Mouse (Mus musculus) ES-Bruce4 (cell line): Measurements from ENCODE around the gene Rnf181.

Experiments
- CTCF ChIP-seq: IDR thresholded peaks from one replicate; pipeline ENCODE4 v1.8.1; 2011; ENCODE audit warnings: low read depth, low read length
- POLR2A ChIP-seq: IDR thresholded peaks from one replicate; pipeline ENCODE4 v1.8.1; 2011; ENCODE audit warnings: low read length; ENCODE audit not compliant: insufficient read depth

- no peak for TF ChIP-seq CTCF
- TF ChIP-seq POLR2A: no peak
Measured at GRCm38 (mm10) chr6:72357164-72358079, 9.3 kb downstream of the Rnf181 start.
